Mouse (Mus musculus): ENCODE data around the gene Steap3.

Gene Steap3

DNA sequence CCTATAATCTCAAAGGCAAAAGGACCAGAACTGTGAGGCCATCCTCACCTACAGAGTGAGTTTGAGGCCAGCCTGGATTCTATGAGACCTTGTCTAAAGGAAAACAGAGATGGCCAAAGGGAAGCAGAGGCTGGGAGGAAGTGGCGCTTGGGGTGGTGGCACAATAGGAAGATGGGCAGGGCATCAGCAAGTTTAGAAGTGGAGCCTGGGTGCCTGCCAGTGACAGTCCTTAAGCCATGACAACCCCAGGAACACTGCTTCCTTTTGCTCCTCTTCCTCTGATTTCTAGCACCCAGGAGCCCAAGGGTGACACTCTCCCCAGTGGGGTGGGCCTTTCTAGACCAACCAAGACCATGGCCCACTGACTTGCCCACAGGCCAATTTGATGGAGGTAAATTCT lies 21.3 kb downstream of the Steap3 start:
- DNase-seq (ENCODE audit: extremely low read depth, low read depth): no peak

DNA sequence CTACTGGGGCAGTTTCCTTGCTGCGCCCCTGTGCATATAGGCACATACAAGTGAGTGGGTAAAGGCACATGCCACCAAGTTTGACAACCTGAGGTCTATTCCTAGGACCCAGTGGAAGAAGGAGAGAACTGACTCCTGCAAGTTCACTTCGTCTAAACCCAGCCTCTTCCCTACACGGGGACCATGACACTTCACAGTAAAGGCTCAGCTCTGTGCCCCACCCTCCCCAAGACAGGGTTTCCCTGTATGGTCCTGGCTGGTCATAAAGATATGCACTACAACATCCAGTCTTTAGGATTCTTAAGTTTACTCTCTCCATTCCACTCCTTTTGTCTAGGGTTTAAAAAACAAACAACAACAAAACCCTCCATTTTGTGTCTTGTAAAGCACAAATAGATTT lies 21.9 kb downstream of the Steap3 start:
- no peak for DNase-seq (ENCODE audit: extremely low read depth, low read depth)

DNA sequence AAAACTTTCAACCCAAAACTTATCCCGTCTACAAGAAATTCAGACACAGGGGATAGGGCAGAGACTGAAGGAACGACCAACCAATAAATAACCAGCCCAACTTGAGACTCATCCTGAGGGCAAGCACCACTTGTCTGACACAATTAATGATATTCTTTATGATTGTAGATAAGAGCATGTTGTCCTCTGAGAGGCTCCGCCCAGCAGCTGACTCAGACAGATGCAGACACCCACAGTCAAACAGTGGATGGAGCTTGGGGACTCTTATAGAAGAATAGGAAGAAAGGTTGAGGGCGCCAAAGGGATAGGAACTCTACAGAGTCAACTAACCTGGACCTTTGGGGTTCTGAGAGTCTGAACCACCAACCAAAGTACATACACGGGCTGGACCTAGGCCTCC lies 22.7 kb downstream of the Steap3 start:
- no peak for DNase-seq (ENCODE audit: extremely low read depth, low read depth)

- no peak for DNase-seq (ENCODE audit: extremely low read depth, low read depth)
Observed at GRCm38 (mm10) chr1:120248156-120248555, 24.3 kb downstream of the Steap3 start.

- DNase-seq (ENCODE audit: extremely low read depth, low read depth): no peak
Observed at GRCm38 (mm10) chr1:120247351-120247750, 25.2 kb downstream of the Steap3 start.

GRCm38 (mm10) chr1:120246946-120247345 lies 25.6 kb downstream of the Steap3 start:
- no peak for DNase-seq (ENCODE audit: extremely low read depth, low read depth)

GRCm38 (mm10) chr1:120245661-120246131 lies 26.8 kb downstream of the Steap3 start:
- no peak for DNase-seq (ENCODE audit: extremely low read depth, low read depth)

- no peak for DNase-seq (ENCODE audit: extremely low read depth, low read depth)
Observed at GRCm38 (mm10) chr1:120244646-120245045, 27.9 kb downstream of the Steap3 start.

- DNase-seq (ENCODE audit: extremely low read depth, low read depth): no peak
Observed at GRCm38 (mm10) chr1:120243987-120244386, 28.5 kb downstream of the Steap3 start.

GRCm38 (mm10) chr1:120237068-120237467 lies 35.4 kb downstream of the Steap3 start:
- DNase-seq (ENCODE audit: extremely low read depth, low read depth): no peak

- no peak for DNase-seq (ENCODE audit: extremely low read depth, low read depth)
Observed at GRCm38 (mm10) chr1:120236424-120236823, 36.1 kb downstream of the Steap3 start.

DNA sequence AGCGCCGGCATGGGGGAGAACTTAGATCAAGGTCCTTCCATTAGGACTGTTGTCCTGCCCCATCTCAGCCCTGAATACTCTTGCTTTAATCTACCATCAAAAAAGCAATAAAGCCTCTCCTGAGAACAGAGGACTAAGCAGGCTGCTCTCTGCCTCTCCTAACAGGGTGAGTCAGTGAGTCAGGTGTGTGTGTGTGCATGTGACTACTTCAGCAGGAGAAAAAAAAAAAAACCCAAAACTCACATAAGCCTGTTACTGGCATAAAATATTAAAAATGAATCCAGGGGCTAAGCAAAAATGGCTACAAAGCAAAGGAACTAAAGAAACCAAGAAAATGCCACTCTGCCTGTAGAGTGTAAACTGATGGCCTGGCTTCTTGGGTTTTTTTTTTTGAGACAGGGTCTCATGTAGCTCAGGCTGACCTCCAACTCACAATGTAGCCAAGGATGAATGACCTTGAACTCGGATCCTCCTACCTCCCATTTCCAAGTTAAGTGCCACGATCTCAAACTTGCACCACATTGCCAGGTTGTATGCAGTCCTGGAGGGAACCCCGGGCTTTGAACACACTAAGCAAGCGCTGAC lies 36.8 kb downstream of the Steap3 start:
- no peak for DNase-seq (ENCODE audit: extremely low read depth, low read depth)

DNA sequence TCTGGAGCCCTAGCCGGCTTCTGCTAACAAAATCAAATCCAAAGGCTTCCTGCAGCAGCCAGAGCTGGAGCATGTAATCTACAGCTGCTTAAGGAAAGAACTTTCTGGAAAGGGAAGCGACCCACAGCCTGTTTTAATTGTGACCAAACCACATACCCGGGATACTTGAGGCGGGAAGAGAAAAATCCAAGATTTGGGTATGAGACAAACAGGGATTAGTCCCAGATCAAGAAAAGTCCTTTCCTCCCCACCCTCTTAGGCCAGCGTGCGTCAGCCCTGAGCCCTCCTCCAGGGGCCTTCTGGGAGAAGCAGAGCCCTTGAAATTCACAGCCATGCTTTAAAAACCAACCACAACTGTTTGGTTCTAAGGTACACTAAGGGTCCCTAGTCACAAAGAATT lies 40.3 kb downstream of the Steap3 start:
- no peak for DNase-seq (ENCODE audit: extremely low read depth, low read depth)

DNA sequence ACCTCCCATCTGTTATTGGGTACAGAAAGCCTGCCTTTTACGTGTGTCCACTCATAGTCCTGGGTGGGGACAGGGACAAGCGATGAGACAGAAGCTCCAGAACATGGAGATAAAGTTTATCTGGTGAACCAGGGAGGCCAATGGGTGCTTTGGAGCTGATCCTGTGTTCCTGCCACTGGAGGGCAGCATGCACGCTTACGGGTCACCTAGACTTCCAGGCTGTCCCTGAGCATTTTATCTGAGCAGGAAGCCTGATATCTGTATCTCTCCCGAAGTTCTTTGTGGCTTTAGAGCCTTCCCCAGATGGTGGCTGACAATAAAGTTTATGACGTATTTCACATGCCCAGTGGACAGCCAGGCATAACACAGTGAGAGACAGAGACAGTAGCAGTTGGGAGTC lies 41.2 kb downstream of the Steap3 start:
- peak; percentile 36 for DNase-seq (ENCODE audit: extremely low read depth, low read depth)

GRCm38 (mm10) chr1:120229723-120230471 lies 42.6 kb downstream of the Steap3 start:
- no peak for DNase-seq (ENCODE audit: extremely low read depth, low read depth)

- no peak for DNase-seq (ENCODE audit: extremely low read depth, low read depth)
Observed at GRCm38 (mm10) chr1:120223613-120224012, 48.9 kb downstream of the Steap3 start.

DNA sequence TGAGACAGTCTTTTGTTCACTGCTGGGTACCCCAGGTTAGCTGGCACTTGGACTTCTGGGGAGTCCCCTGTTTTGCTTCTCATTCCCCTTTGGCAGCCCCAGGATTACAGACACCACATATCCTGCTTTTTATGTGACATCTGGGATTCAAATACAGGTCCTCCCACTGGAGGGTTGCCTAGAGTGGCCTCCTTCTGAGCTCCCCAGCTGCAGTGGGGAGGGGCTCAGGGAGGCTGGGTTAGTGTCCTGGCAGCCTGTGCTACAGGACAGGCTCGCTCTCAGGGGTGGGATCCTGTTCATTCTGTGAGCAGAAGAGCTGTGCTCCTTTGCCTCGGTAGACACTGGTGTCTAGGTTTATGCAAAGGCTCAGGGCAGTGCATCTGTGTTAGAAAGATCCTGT lies 51.2 kb downstream of the Steap3 start:
- no peak for DNase-seq (ENCODE audit: extremely low read depth, low read depth)

- DNase-seq (ENCODE audit: extremely low read depth, low read depth): no peak
Observed at GRCm38 (mm10) chr1:120220841-120221240, 51.7 kb downstream of the Steap3 start.

- DNase-seq (ENCODE audit: extremely low read depth, low read depth): no peak
Observed at GRCm38 (mm10) chr1:120208502-120209230, 63.8 kb downstream of the Steap3 start.

GRCm38 (mm10) chr1:120207568-120207967 lies 64.9 kb downstream of the Steap3 start:
- no peak for DNase-seq (ENCODE audit: extremely low read depth, low read depth)

- no peak for DNase-seq (ENCODE audit: extremely low read depth, low read depth)
Observed at GRCm38 (mm10) chr1:120204834-120205233, 67.7 kb downstream of the Steap3 start.

GRCm38 (mm10) chr1:120203836-120204235 lies 68.7 kb downstream of the Steap3 start:
- no peak for DNase-seq (ENCODE audit: extremely low read depth, low read depth)
